Mouse (Mus musculus) liver, embryonic 14.5 days (tissue): ENCODE data around the gene Gm9507. TPM values are rescaled to one million over a fixed set of nuclear protein-coding genes. Genes with fewer than 3 reads are reported as not detected.
"Not testable (repeated sequence)": the region's sequence is repeated elsewhere in the genome, so short reads cannot be mapped to it uniquely, and the experiment has no call there.

Experiments used
- ATAC-seq: fragments of 200-750 bp; cut with Nextera tagmentation; 2 replicates; pipeline ENCODE4 v1.8.0; 2017; ENCODE audit warnings: moderate number of reproducible peaks, mild to moderate bottlenecking, moderate library complexity; ENCODE audit not compliant: insufficient read depth
- DNase-seq, 3 experiments: peaks; one replicate each; pipeline ENCODE4 v3.0.0-alpha.2; 2012 to 2013; ENCODE audit warnings: low read depth in 3 of 3, low spot score in 3 of 3
- H3K27ac ChIP-seq: fragments of 300-500 bp; sonication (generic); 2 replicates; pipeline ENCODE4 v1.5.1; 2014; ENCODE audit warnings: moderate library complexity, mild to moderate bottlenecking, control low read depth, inconsistent platforms
- H3K27me3 ChIP-seq: fragments of 300-500 bp; sonication (generic); 2 replicates; pipeline ENCODE4 v1.6.1; 2014; ENCODE audit warnings: mild to moderate bottlenecking, low read length, moderate library complexity; ENCODE audit not compliant: control insufficient read depth, insufficient read depth
- H3K36me3 ChIP-seq: fragments of 300-500 bp; sonication (generic); replicated peaks from 2 replicates; pipeline ENCODE4 v1.6.1; 2014; ENCODE audit warnings: low read depth; ENCODE audit not compliant: control insufficient read depth, insufficient read depth
- H3K4me1 ChIP-seq, 2 experiments: fragments of 200-500 bp in 1 of 2; fragments of 300-500 bp in 1 of 2; sonication (generic) in 1 of 2; replicated peaks; 2 replicates each; pipeline ENCODE4 v1.6.1; 2012 to 2014; ENCODE audit warnings: antibody characterized with exemption in 1 of 2, inconsistent platforms in 1 of 2, low read length in 1 of 2; ENCODE audit not compliant: control insufficient read depth in 2 of 2, insufficient read depth in 2 of 2
- H3K4me2 ChIP-seq: fragments of 300-500 bp; sonication (generic); 2 replicates; pipeline ENCODE4 v1.6.1; 2014; ENCODE audit warnings: low read depth, mild to moderate bottlenecking, control low read depth, moderate library complexity
- H3K4me3 ChIP-seq, 2 experiments: fragments of 200-500 bp in 1 of 2; fragments of 300-500 bp in 1 of 2; sonication (generic) in 1 of 2; 2 replicates each; pipeline ENCODE4 v1.5.1; 2012 to 2014; ENCODE audit warnings: low read depth in 2 of 2, low read length in 2 of 2, mild to moderate bottlenecking in 2 of 2, control low read depth in 1 of 2, inconsistent platforms in 1 of 2, moderate library complexity in 1 of 2; ENCODE audit not compliant: insufficient read depth in 1 of 2
- H3K9ac ChIP-seq: fragments of 300-500 bp; sonication (generic); replicated peaks from 2 replicates; pipeline ENCODE4 v1.6.1; 2014; ENCODE audit warnings: mild to moderate bottlenecking, control low read depth, moderate library complexity
- H3K9me3 ChIP-seq: fragments of 300-500 bp; sonication (generic); 2 replicates; pipeline ENCODE4 v1.6.1; 2016; ENCODE audit warnings: low read length, mixed read lengths; ENCODE audit not compliant: control insufficient read depth
- CTCF ChIP-seq: IDR thresholded peaks from 2 replicates; pipeline ENCODE4 v1.5.1; 2016; ENCODE audit warnings: antibody characterized with exemption, low read depth, control low read depth
- EP300 ChIP-seq: IDR thresholded peaks from 2 replicates; pipeline ENCODE4 v1.6.1; 2016; ENCODE audit warnings: antibody characterized with exemption, low read depth
- WGBS: fragments of 180-500 bp; shearing (Covaris S2); extraction: QIAGEN DNeasy Blood & Tissue Kit; methylation state at CpG from one replicate; pipeline ENCODE4 v1.1.7; 2014; ENCODE audit not compliant: insufficient replicate concordance; 5-methylcytosine and 5-hydroxymethylcytosine counted together
- polyA plus RNA-seq, 2 experiments: library from polyadenylated mRNA; depleted of rRNA in 1 of 2; stranded (reverse) in 1 of 2; unstranded in 1 of 2; fragments of >200 nt; fragmentation: Nextera tagmentation in 1 of 2; extraction: Ambion mirVana in 1 of 2; gene quantifications; 2 replicates each; pipeline versions ENCODE4 v1.2.1 to v1.2.3; 2012 to 2014

Gm9507 gene
- polyA plus RNA-seq, 2 experiments, result not detected

DNA sequence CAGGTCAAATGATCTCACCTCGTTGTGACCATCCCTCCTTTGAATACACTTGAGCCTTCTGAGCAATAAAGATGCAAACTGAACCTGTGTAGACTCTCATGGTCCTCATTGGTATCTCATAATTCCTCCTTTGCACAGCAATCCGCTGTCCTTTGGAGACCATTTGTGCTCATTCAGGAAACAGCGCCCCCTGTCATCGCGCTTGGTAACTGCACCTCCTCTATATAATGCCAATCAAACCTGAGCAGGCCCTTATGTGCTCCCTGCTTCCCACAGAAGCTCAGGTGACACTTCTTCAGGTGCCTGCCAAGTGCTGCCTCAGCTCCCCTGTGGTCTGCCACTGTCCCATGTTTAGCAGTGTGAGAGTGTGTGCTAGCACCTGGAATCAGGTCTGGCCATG lies 3.9 kb upstream of the Gm9507 start:
- H3K9ac ChIP-seq, result no peak overlapping the region
- no peaks in the 10 kb centered on the region for H3K27me3 ChIP-seq
- H3K27ac ChIP-seq, result no peak overlapping the region
- no peak overlapping the region for H3K4me3 ChIP-seq
- no peak for DNase-seq
- H3K9me3 ChIP-seq, result no peaks in the 10 kb centered on the region
- no peaks in the 10 kb centered on the region for H3K4me1 ChIP-seq
- ATAC-seq, result no peak
- 17% methylated on average over 5 of the region's 5 CpGs for WGBS
- no peaks in the 10 kb centered on the region for H3K36me3 ChIP-seq
- no peak for TF ChIP-seq EP300
- TF ChIP-seq CTCF, result peak; percentile 75
- no peak overlapping the region for H3K4me2 ChIP-seq

DNA sequence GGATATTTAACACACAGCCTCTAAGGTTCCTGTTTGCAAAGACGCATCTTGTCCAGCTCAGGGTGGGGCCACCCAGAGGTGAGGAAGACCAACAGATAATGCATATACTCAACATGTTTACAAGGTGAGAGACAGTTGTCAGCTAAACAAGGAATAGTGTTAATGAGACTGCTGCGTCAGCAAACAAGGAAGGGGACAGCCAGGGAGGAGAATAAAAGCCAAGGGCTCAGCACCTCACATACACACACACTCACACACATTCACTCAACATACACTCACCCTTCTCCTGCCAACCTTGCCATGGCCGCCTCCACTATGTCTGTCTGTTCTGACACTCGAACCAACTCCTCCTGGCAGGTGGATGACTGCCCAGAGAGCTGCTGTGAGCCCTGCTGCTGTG lies 2.7 kb upstream of the Gm9507 start, which contains the start of gene Gm2696:
TSS of gene Gm2696 (plus strand) at position 301 of the 400 bp plus-strand sequence.
- Histone ChIP-seq H3K4me3 (no peak within 1 kb of the TSS), H3K4me1 (no peaks in the 10 kb centered on the region), H3K27ac (no peak within 1 kb of the TSS), H3K27me3 (no peaks in the 10 kb centered on the region), H3K9me3 (no peaks in the 10 kb centered on the region), H3K4me2 (no peak within 1 kb of the TSS), H3K36me3 (no peaks in the 10 kb centered on the region), H3K9ac (no peak within 1 kb of the TSS)
- DNase-seq, result no peak
- WGBS, result 34% methylated on average over 4 of the region's 4 CpGs
- ATAC-seq, result no peak
- TF ChIP-seq CTCF (no peak), EP300 (no peak)

DNA sequence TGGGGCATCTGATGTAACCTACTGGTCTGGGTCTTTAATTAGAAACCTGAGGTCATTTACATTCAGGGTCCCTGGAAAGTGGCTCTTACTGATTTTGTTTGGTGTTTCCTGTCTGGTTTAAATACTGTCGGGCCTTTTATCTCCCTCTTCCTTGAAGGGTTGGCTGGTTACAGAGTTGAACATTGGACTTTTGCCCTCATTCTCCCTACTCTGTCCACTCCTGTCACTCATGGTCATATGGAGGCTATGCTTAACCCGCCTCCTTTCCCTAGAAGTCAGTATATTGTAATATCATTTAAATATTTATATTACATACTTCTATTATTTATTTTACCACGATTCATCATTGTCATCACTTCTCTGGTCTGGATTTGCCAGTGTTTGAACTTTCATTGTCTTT lies 7.5 kb downstream of the Gm9507 start:
- TF ChIP-seq EP300, result no peak
- no peak for TF ChIP-seq CTCF
- 40% methylated on average over 3 of the region's 3 CpGs for WGBS
- H3K4me2 ChIP-seq, result no peak overlapping the region
- H3K4me1 ChIP-seq, result no peaks in the 10 kb centered on the region
- H3K27ac ChIP-seq, result no peak overlapping the region
- no peak overlapping the region for H3K9ac ChIP-seq
- DNase-seq (no peak), ATAC-seq (no peak)
- H3K9me3 ChIP-seq, result no peaks in the 10 kb centered on the region
- H3K4me3 ChIP-seq, result no peak overlapping the region
- no peaks in the 10 kb centered on the region for H3K27me3 ChIP-seq
- no peaks in the 10 kb centered on the region for H3K36me3 ChIP-seq

- H3K27ac ChIP-seq, result no peak within 1 kb of the TSS
- no peak for ATAC-seq
These were observed 12.6 kb downstream of the Gm9507 start, which contains the start of gene Gm19668 for GRCm38 (mm10) chr10:77798921-77799508. Gene Gm19668 (minus strand): TSS chr10:77799133.

GRCm38 (mm10) chr10:77798164-77798920 lies 13.3 kb downstream of the Gm9507 start:
- not testable (repeated sequence) for H3K4me1 ChIP-seq, H3K36me3 ChIP-seq, DNase-seq, H3K27me3 ChIP-seq, H3K4me3 ChIP-seq, H3K27ac ChIP-seq, H3K9me3 ChIP-seq, ATAC-seq, H3K9ac ChIP-seq, H3K4me2 ChIP-seq
- WGBS, result 48% methylated on average over 3 of the region's 3 CpGs

More at GRCm38 (mm10) chr10:77798921-77799508, 12.6 kb downstream of the Gm9507 start, which contains the start of gene Gm19668:
- no peaks in the 10 kb centered on the region for H3K36me3 ChIP-seq
- H3K9ac ChIP-seq, result no peak within 1 kb of the TSS
- no peak for DNase-seq
- TF ChIP-seq EP300, result no peak
- WGBS, result 46% methylated on average over 8 of the region's 8 CpGs
- no peak within 1 kb of the TSS for H3K4me2 ChIP-seq
- no peaks in the 10 kb centered on the region for H3K4me1 ChIP-seq
- no peak within 1 kb of the TSS for H3K4me3 ChIP-seq
- no peaks in the 10 kb centered on the region for H3K9me3 ChIP-seq
- H3K27me3 ChIP-seq, result no peaks in the 10 kb centered on the region
